10 mouse cellular contexts compared by ENCODE assay signal in the genomic region with DNA sequence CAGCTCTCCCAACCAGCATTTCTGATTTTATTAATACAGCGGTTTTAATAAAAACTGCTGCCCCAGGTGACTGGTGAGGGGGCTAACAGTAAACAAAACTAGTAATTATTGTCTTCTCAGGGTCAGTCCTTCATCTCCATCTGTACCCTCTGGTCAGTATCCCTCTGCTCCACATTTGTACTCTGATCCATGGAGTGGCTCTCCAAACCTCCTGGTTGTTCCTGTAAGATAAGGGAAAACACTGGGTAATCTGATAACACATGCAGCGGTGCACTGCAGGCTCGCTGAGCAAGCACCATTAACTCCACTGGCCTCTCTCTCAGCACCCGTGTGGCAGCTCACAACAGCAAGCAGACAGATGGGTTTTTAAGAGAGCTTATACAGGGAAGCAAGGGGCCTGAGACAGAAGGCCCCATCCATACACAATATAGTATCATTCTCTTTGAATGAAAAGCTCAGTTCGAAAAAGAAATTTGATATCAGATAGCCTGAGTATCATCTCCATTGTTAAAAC. TPM values are rescaled to one million over a fixed set of nuclear protein-coding genes. Genes with fewer than 3 reads are reported as not detected.
DNase-seq lines count a peak whose midpoint lies in the region; ATAC-seq and TF ChIP-seq lines count a peak whose summit lies in the region.
"Had no signal": no experiment of that assay in that cellular context is flagged by ENCODE, and none has a peak within 500 bp of the region (broad histone marks: within the 10 kb centered on the region; RNA-seq: fewer than 3 reads in every experiment).

No protein-coding gene starts in this region.

- TF ChIP-seq CTCF in G1E (IDR thresholded peaks at IDR 0.05; ENCODE audit: low read depth, low read length), result no peak

- no peak for DNase-seq in heart, embryonic 10.5 days (ENCODE audit: low spot score)
- no peak for DNase-seq in heart, postnatal 4 days
- no peak for DNase-seq in G1E (ENCODE audit: low spot score)
- DNase-seq in hindbrain, embryonic 10.5 days (ENCODE audit: low spot score), result no peak
- DNase-seq in thymus, postnatal 25 days, result no peak
- no peak for DNase-seq in gastrocnemius, postnatal 4 days (ENCODE audit: low spot score in 2 of 2)
- DNase-seq in layer of hippocampus, adult 11-12 months (ENCODE audit: low spot score), result no peak

- H3K9ac ChIP-seq in midbrain, embryonic 12.5 days (replicated peaks), result no peak overlapping the region
- H3K9ac ChIP-seq: liver, embryonic 15.5 days had no signal

- no peaks in the 10 kb centered on the region for H3K9me3 ChIP-seq in heart, embryonic 10.5 days
- no peaks in the 10 kb centered on the region for H3K9me3 ChIP-seq in G1E (replicated peaks)
- H3K9me3 ChIP-seq in hindbrain, embryonic 10.5 days, result no peaks in the 10 kb centered on the region
- no peaks in the 10 kb centered on the region for H3K9me3 ChIP-seq in midbrain, embryonic 12.5 days
- H3K9me3 ChIP-seq: heart, embryonic 12.5 days; liver, embryonic 15.5 days had no signal

- H3K4me1 ChIP-seq in heart, embryonic 10.5 days, result peaks cover 90% of the 10 kb centered on the region
- H3K4me1 ChIP-seq in G1E (ENCODE audit: insufficient read depth, low read depth, low read length), result peaks cover 29% of the 10 kb centered on the region
- peaks cover 94% of the 10 kb centered on the region for H3K4me1 ChIP-seq in hindbrain, embryonic 10.5 days (replicated peaks)
- peaks cover 62% of the 10 kb centered on the region for H3K4me1 ChIP-seq in midbrain, embryonic 12.5 days

- WGBS in heart, embryonic 10.5 days, result 38% methylated on average over 5 of the region's 5 CpGs
- 55% methylated on average over 5 of the region's 5 CpGs for WGBS in hindbrain, embryonic 10.5 days
- 49% methylated on average over 5 of the region's 5 CpGs for WGBS in midbrain, embryonic 12.5 days

- no peaks in the 10 kb centered on the region for H3K36me3 ChIP-seq in heart, embryonic 10.5 days
- peaks cover 98% of the 10 kb centered on the region for H3K36me3 ChIP-seq in G1E (replicated peaks)
- H3K36me3 ChIP-seq in hindbrain, embryonic 10.5 days, result peaks cover 14% of the 10 kb centered on the region
- H3K36me3 ChIP-seq in midbrain, embryonic 12.5 days, result 0 out of 2 replicates have a peak, but pooled peaks cover 5% of the 10 kb centered on the region
- H3K36me3 ChIP-seq: heart, embryonic 12.5 days; liver, embryonic 15.5 days had no signal

- H3K4me2 ChIP-seq in midbrain, embryonic 12.5 days (replicated peaks), result no peak overlapping the region
- H3K4me2 ChIP-seq: liver, embryonic 15.5 days had no signal

- H3K4me3 ChIP-seq in heart, embryonic 10.5 days, result no peak overlapping the region
- no peak overlapping the region for H3K4me3 ChIP-seq in G1E (ENCODE audit: low read depth, low read length)
- H3K4me3 ChIP-seq in hindbrain, embryonic 10.5 days, result no peak overlapping the region
- H3K4me3 ChIP-seq in midbrain, embryonic 12.5 days, result no peak overlapping the region
- H3K4me3 ChIP-seq: heart, embryonic 12.5 days; liver, embryonic 15.5 days had no signal

- H3K27me3 ChIP-seq in heart, embryonic 10.5 days (ENCODE audit: insufficient read depth, poor library complexity, severe bottlenecking), result no peaks in the 10 kb centered on the region
- no peaks in the 10 kb centered on the region for H3K27me3 ChIP-seq in G1E (ENCODE audit: insufficient read depth, low read length)
- H3K27me3 ChIP-seq in hindbrain, embryonic 10.5 days (ENCODE audit: insufficient read depth, poor library complexity, severe bottlenecking), result no peaks in the 10 kb centered on the region
- H3K27me3 ChIP-seq in midbrain, embryonic 12.5 days, result no peaks in the 10 kb centered on the region
- H3K27me3 ChIP-seq: heart, embryonic 12.5 days; liver, embryonic 15.5 days had no signal

- peak; percentile 58; the same call in 1 of the 2 replicates for ATAC-seq in G1E (ENCODE audit: extremely low read depth, insufficient number of reproducible peaks, low FRiP score, poor library complexity, severe bottlenecking)
- 0 out of 2 replicates have a peak, but pooled peaks have one; percentile 32 for ATAC-seq in midbrain, embryonic 12.5 days (ENCODE audit: low FRiP score, low read depth)

- H3K27ac ChIP-seq in heart, embryonic 10.5 days, result peak overlapping the region; percentile 69
- peak overlapping the region; percentile 79 for H3K27ac ChIP-seq in hindbrain, embryonic 10.5 days
- H3K27ac ChIP-seq in midbrain, embryonic 12.5 days (replicated peaks), result peak overlapping the region; percentile 77
- H3K27ac ChIP-seq: liver, embryonic 15.5 days had no signal

RNA-seq across cellular contexts. Expression of a gene that starts 54.2 kb away (rescaled TPM):
- polyA plus RNA-seq in heart, embryonic 10.5 days (2016; fragmentation: Nextera tagmentation; extraction: Ambion mirVana), result 12.6 and 13.7 TPM in 2 replicates
- 1 to 10 TPM; 7.1 to 7.3 TPM for total RNA-seq in heart, postnatal 4 days (2021)
- total RNA-seq in G1E (2014; fragmentation: Nextera tagmentation), result 0.24 and 0.75 TPM in 2 replicates
- 1.9 and 2.3 TPM in 2 replicates for total RNA-seq in G1E (2017)
- 1.8 and 2.2 TPM in 2 replicates for polyA plus RNA-seq in G1E (2012)
- 8.3 and 8.8 TPM in 2 replicates for polyA plus RNA-seq in hindbrain, embryonic 10.5 days (2016; fragmentation: Nextera tagmentation; extraction: Ambion mirVana)
- polyA plus RNA-seq in midbrain, embryonic 12.5 days (2016; fragmentation: Nextera tagmentation; extraction: Ambion mirVana), result 5.4 and 6.1 TPM in 2 replicates
- 1 to 10 TPM; 4.4 to 5.8 TPM for total RNA-seq in gastrocnemius, postnatal 4 days (2021)
